Mouse (Mus musculus): ENCODE results near the gene Chst5.

DNA sequence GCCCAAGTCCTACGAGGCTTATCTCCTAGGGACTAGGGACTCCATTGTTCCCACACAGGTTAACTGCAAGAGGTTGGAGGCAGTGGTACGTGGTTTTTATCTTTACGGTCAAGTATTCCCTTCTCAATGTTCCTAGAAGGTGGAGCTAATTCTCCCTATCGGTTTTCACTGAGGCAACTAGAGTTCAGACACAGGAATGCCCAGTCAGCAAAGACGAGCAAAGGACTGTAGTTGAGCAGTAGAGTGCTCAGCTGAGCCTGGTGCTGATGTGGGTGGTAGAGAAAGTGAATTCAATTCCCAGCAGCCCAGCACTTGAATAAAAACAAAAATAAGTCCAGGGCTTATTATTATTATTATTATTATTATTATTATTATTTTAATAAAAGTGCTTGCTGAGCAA lies 17.6 kb downstream of the Chst5 start:
- TF ChIP-seq EP300 (IDR thresholded peaks at IDR 0.05), result no peak
- no peak for TF ChIP-seq CTCF (IDR thresholded peaks at IDR 0.05)

Measured in lung, postnatal 0 days (tissue).